Mouse (Mus musculus): ENCODE measurements at regions not wholly inside any gene's neighbourhood (a gene's known extent, or its start where the extent isn't known, plus 50 kb on each side); places are given as distances from the start of the nearest gene placed in this dataset.
"Not testable (repeated sequence)": the region's sequence is repeated elsewhere in the genome, so short reads cannot be mapped to it uniquely, and the experiment has no call there.

- DNase-seq (ENCODE audit: low spot score in 2 of 2), result no peak
Observed at GRCm38 (mm10) chr10:99320797-99321196, 57.8 kb downstream of the Dusp6 start.

GRCm38 (mm10) chr10:99323358-99323757, 60.3 kb downstream of the Dusp6 start:
- DNase-seq (ENCODE audit: low spot score in 2 of 2), result peak; percentile 57 to 84

- no peak for DNase-seq (ENCODE audit: low spot score in 2 of 2)
Observed at GRCm38 (mm10) chr10:99327501-99327900, 64.5 kb downstream of the Dusp6 start.

- no peak for DNase-seq (ENCODE audit: low spot score in 2 of 2)
Observed at GRCm38 (mm10) chr10:99328568-99328967, 65.5 kb downstream of the Dusp6 start.

- no peak for DNase-seq (ENCODE audit: low spot score in 2 of 2)
Observed at GRCm38 (mm10) chr10:99329469-99329868, 66.4 kb downstream of the Dusp6 start.

- no peak for DNase-seq (ENCODE audit: low spot score in 2 of 2)
Observed at GRCm38 (mm10) chr10:99330519-99330918, 67.5 kb downstream of the Dusp6 start.

GRCm38 (mm10) chr10:99331876-99332275, 68.8 kb downstream of the Dusp6 start:
- no peak for DNase-seq (ENCODE audit: low spot score in 2 of 2)

GRCm38 (mm10) chr10:99333831-99334230, 70.8 kb downstream of the Dusp6 start:
- DNase-seq (ENCODE audit: low spot score in 2 of 2), result no peak

GRCm38 (mm10) chr10:99336091-99336490, 73.1 kb downstream of the Dusp6 start:
- DNase-seq (ENCODE audit: low spot score in 2 of 2), result no peak

GRCm38 (mm10) chr10:99338790-99339189, 75.8 kb downstream of the Dusp6 start:
- not testable (repeated sequence) for DNase-seq (ENCODE audit: low spot score in 2 of 2)

GRCm38 (mm10) chr10:99339291-99339912, 76.4 kb downstream of the Dusp6 start:
- peak; percentile 59 to 85 for DNase-seq (ENCODE audit: low spot score in 2 of 2)

GRCm38 (mm10) chr10:99340057-99340456, 77.0 kb downstream of the Dusp6 start:
- not testable (repeated sequence) for DNase-seq (ENCODE audit: low spot score in 2 of 2)

GRCm38 (mm10) chr10:99349125-99349716, 86.2 kb downstream of the Dusp6 start:
- no peak for DNase-seq (ENCODE audit: low spot score in 2 of 2)

GRCm38 (mm10) chr10:99353541-99354292, 90.7 kb downstream of the Dusp6 start:
- no peak for DNase-seq (ENCODE audit: low spot score in 2 of 2)

- DNase-seq (ENCODE audit: low spot score in 2 of 2), result no peak
Observed at GRCm38 (mm10) chr10:99354352-99354751, 91.3 kb downstream of the Dusp6 start.

- DNase-seq (ENCODE audit: low spot score in 2 of 2), result no peak
Observed at GRCm38 (mm10) chr10:99355303-99355702, 92.3 kb downstream of the Dusp6 start.

- DNase-seq (ENCODE audit: low spot score in 2 of 2), result no peak
Observed at GRCm38 (mm10) chr10:99356221-99356620, 93.2 kb downstream of the Dusp6 start.

- DNase-seq (ENCODE audit: low spot score in 2 of 2), result no peak
Observed at GRCm38 (mm10) chr10:99356883-99357282, 93.9 kb downstream of the Dusp6 start.

GRCm38 (mm10) chr10:99357347-99357746, 94.3 kb downstream of the Dusp6 start:
- DNase-seq (ENCODE audit: low spot score in 2 of 2), result no peak

- no peak for DNase-seq (ENCODE audit: low spot score in 2 of 2)
Observed at GRCm38 (mm10) chr10:99358256-99358655, 95.2 kb downstream of the Dusp6 start.

GRCm38 (mm10) chr10:99359439-99359866, 96.4 kb downstream of the Dusp6 start:
- no peak for DNase-seq (ENCODE audit: low spot score in 2 of 2)

- not testable (repeated sequence) for DNase-seq (ENCODE audit: low spot score in 2 of 2)
Observed at GRCm38 (mm10) chr10:99360601-99361000, 97.6 kb downstream of the Dusp6 start.

GRCm38 (mm10) chr10:99366162-99366561, 103.1 kb downstream of the Dusp6 start:
- DNase-seq (ENCODE audit: low spot score in 2 of 2), result no peak

Measured in right cerebral cortex, postnatal 10 days (tissue).